In genomic region chr12:44430996-44431395, GRCm38 (mm10) we compare ENCODE assay signal across 9 mouse cellular contexts.
DNase-seq lines count a peak whose midpoint lies in the region; ATAC-seq and TF ChIP-seq lines count a peak whose summit lies in the region.
"Had no signal": no experiment of that assay in that cellular context is flagged by ENCODE, and none has a peak within 500 bp of the region (broad histone marks: within the 10 kb centered on the region; RNA-seq: fewer than 3 reads in every experiment).

No protein-coding gene starts in this region.

- ATAC-seq in forebrain, embryonic 13.5 days = peak; percentile 27
- ATAC-seq in forebrain, embryonic 11.5 days (replicated peaks; ENCODE audit: low FRiP score) = no peak
- no peak for ATAC-seq in kidney, postnatal 0 days (replicated peaks; ENCODE audit: low FRiP score, low read depth)
- ATAC-seq in midbrain, embryonic 16.5 days = peak; percentile 40
- ATAC-seq in liver, embryonic 12.5 days = no peak

- no peak for DNase-seq in forebrain, embryonic 11.5 days (ENCODE audit: low spot score)
- peak; percentile 56 for DNase-seq in cerebellum, adult 9-11 months
- DNase-seq in kidney, postnatal 0 days (ENCODE audit: low spot score) = peak; percentile 15
- DNase-seq in thymus, adult 2 months = no peak
- DNase-seq in gastrocnemius, postnatal 36 days = no peak

- no peak for TF ChIP-seq CTCF in kidney, postnatal 0 days (IDR thresholded peaks at IDR 0.05; ENCODE audit: low read depth)
- no peak for TF ChIP-seq CTCF in thymus, adult 2 months (IDR thresholded peaks at IDR 0.05; ENCODE audit: borderline replicate concordance, control insufficient read depth, extremely low read depth, insufficient read depth, low read length, poor library complexity)

- no peaks in the 10 kb centered on the region for H3K27me3 ChIP-seq in forebrain, embryonic 13.5 days
- no peaks in the 10 kb centered on the region for H3K27me3 ChIP-seq in forebrain, embryonic 11.5 days (ENCODE audit: control insufficient read depth, insufficient read depth, low read length)
- no peaks in the 10 kb centered on the region for H3K27me3 ChIP-seq in kidney, postnatal 0 days (ENCODE audit: insufficient read depth, low read length)
- no peaks in the 10 kb centered on the region for H3K27me3 ChIP-seq in midbrain, embryonic 16.5 days (ENCODE audit: control insufficient read depth, insufficient read depth, low read depth, low read length)
- no peaks in the 10 kb centered on the region for H3K27me3 ChIP-seq in thymus, adult 2 months (ENCODE audit: control insufficient read depth, insufficient read depth, low read length)
- H3K27me3 ChIP-seq in liver, embryonic 12.5 days (replicated peaks) = no peaks in the 10 kb centered on the region

- intact Hi-C loops in gastrocnemius, postnatal 36 days (cut with DNase I) = no loop called here

- no peak overlapping the region for H3K4me2 ChIP-seq in forebrain, embryonic 13.5 days
- H3K4me2 ChIP-seq in forebrain, embryonic 11.5 days (ENCODE audit: low read depth, low read length, severe bottlenecking) = no peak overlapping the region
- H3K4me2 ChIP-seq in kidney, postnatal 0 days (ENCODE audit: low read length) = no peak overlapping the region
- peak overlapping the region; percentile 40 for H3K4me2 ChIP-seq in midbrain, embryonic 16.5 days (ENCODE audit: low read length)
- no peak overlapping the region for H3K4me2 ChIP-seq in liver, embryonic 12.5 days

- no peaks in the 10 kb centered on the region for H3K36me3 ChIP-seq in forebrain, embryonic 13.5 days (ENCODE audit: poor library complexity, severe bottlenecking)
- no peaks in the 10 kb centered on the region for H3K36me3 ChIP-seq in forebrain, embryonic 11.5 days (ENCODE audit: control insufficient read depth, insufficient read depth, low read length)
- H3K36me3 ChIP-seq in kidney, postnatal 0 days (ENCODE audit: insufficient read depth, low read length) = no peaks in the 10 kb centered on the region
- H3K36me3 ChIP-seq in midbrain, embryonic 16.5 days (ENCODE audit: control insufficient read depth, insufficient read depth, low read length) = no peaks in the 10 kb centered on the region
- H3K36me3 ChIP-seq in thymus, adult 2 months (ENCODE audit: control insufficient read depth, insufficient read depth, low read length) = no peaks in the 10 kb centered on the region
- no peaks in the 10 kb centered on the region for H3K36me3 ChIP-seq in liver, embryonic 12.5 days

- H3K4me1 ChIP-seq in forebrain, embryonic 13.5 days = peaks cover 24% of the 10 kb centered on the region
- H3K4me1 ChIP-seq in forebrain, embryonic 11.5 days (replicated peaks; ENCODE audit: control insufficient read depth, insufficient read depth, low read length) = no peaks in the 10 kb centered on the region
- no peaks in the 10 kb centered on the region for H3K4me1 ChIP-seq in kidney, postnatal 0 days (replicated peaks; ENCODE audit: insufficient read depth, low read length)
- peaks cover 27% of the 10 kb centered on the region for H3K4me1 ChIP-seq in midbrain, embryonic 16.5 days (ENCODE audit: control insufficient read depth, insufficient read depth, low read length)
- no peaks in the 10 kb centered on the region for H3K4me1 ChIP-seq in thymus, adult 2 months (replicated peaks; ENCODE audit: control insufficient read depth, insufficient read depth, low read length)
- H3K4me1 ChIP-seq in liver, embryonic 12.5 days = no peaks in the 10 kb centered on the region

- no peaks in the 10 kb centered on the region for H3K9me3 ChIP-seq in forebrain, embryonic 13.5 days (replicated peaks)
- no peaks in the 10 kb centered on the region for H3K9me3 ChIP-seq in forebrain, embryonic 11.5 days (ENCODE audit: control insufficient read depth, low read length)
- H3K9me3 ChIP-seq in kidney, postnatal 0 days (replicated peaks; ENCODE audit: low read length) = no peaks in the 10 kb centered on the region
- no peaks in the 10 kb centered on the region for H3K9me3 ChIP-seq in midbrain, embryonic 16.5 days (replicated peaks; ENCODE audit: control insufficient read depth, low read length, poor library complexity, severe bottlenecking)
- H3K9me3 ChIP-seq in liver, embryonic 12.5 days (replicated peaks) = no peaks in the 10 kb centered on the region

- peak overlapping the region; percentile 63 for H3K27ac ChIP-seq in forebrain, embryonic 13.5 days
- H3K27ac ChIP-seq in forebrain, embryonic 11.5 days (ENCODE audit: low read depth, low read length) = no peak overlapping the region
- H3K27ac ChIP-seq in kidney, postnatal 0 days = no peak overlapping the region
- peak overlapping the region; percentile 81 for H3K27ac ChIP-seq in midbrain, embryonic 16.5 days (ENCODE audit: low read length)
- no peak overlapping the region for H3K27ac ChIP-seq in thymus, adult 2 months (ENCODE audit: control insufficient read depth, insufficient read depth, low read length)
- H3K27ac ChIP-seq in liver, embryonic 12.5 days = no peak overlapping the region

- no peak overlapping the region for H3K4me3 ChIP-seq in forebrain, embryonic 13.5 days
- H3K4me3 ChIP-seq in forebrain, embryonic 11.5 days (ENCODE audit: low read depth, low read length) = no peak overlapping the region
- no peak overlapping the region for H3K4me3 ChIP-seq in kidney, postnatal 0 days (replicated peaks; ENCODE audit: low read depth, low read length)
- no peak overlapping the region for H3K4me3 ChIP-seq in midbrain, embryonic 16.5 days (ENCODE audit: low read depth, low read length)
- H3K4me3 ChIP-seq in thymus, adult 2 months (ENCODE audit: control insufficient read depth, insufficient read depth, low read length) = no peak overlapping the region
- H3K4me3 ChIP-seq in liver, embryonic 12.5 days = no peak overlapping the region
- H3K4me3 ChIP-seq: myocyte had no signal

- no peak overlapping the region for H3K9ac ChIP-seq in forebrain, embryonic 13.5 days
- H3K9ac ChIP-seq in forebrain, embryonic 11.5 days (ENCODE audit: low read length) = no peak overlapping the region
- no peak overlapping the region for H3K9ac ChIP-seq in kidney, postnatal 0 days (ENCODE audit: low read depth, low read length)
- peak overlapping the region; percentile 45; the same call in 1 of the 2 replicates for H3K9ac ChIP-seq in midbrain, embryonic 16.5 days (ENCODE audit: low read depth, low read length)
- no peak overlapping the region for H3K9ac ChIP-seq in liver, embryonic 12.5 days

- WGBS in forebrain, embryonic 13.5 days = 35% methylated on average over 7 of the region's 7 CpGs
- 56% methylated on average over 7 of the region's 7 CpGs for WGBS in forebrain, embryonic 11.5 days
- 44% methylated on average over 7 of the region's 7 CpGs for WGBS in kidney, postnatal 0 days
- WGBS in midbrain, embryonic 16.5 days = 14% methylated on average over 7 of the region's 7 CpGs
- WGBS in thymus, adult 2 months = 58% methylated on average over 7 of the region's 7 CpGs
- WGBS in liver, embryonic 12.5 days (ENCODE audit: insufficient replicate concordance) = 67% methylated on average over 7 of the region's 7 CpGs

- TF ChIP-seq POLR2A in thymus, adult 2 months (IDR thresholded peaks at IDR 0.05; ENCODE audit: control insufficient read depth, extremely low read depth, insufficient read depth, low read length, poor library complexity) = no peak

Comparison
In these comparisons a context has a peak if more than half of its experiments do, and no peak if none do; other contexts are left out.
1. ATAC-seq: peak in forebrain, embryonic 13.5 days (single experiment) and midbrain, embryonic 16.5 days (single experiment); none in forebrain, embryonic 11.5 days (single experiment), kidney, postnatal 0 days (single experiment) and liver, embryonic 12.5 days (single experiment).
2. H3K27ac ChIP-seq: peak in forebrain, embryonic 13.5 days (single experiment) and midbrain, embryonic 16.5 days (single experiment); none in forebrain, embryonic 11.5 days (single experiment), kidney, postnatal 0 days (single experiment), thymus, adult 2 months (single experiment) and liver, embryonic 12.5 days (single experiment).
3. DNase-seq: peak in cerebellum, adult 9-11 months (single experiment) and kidney, postnatal 0 days (single experiment); none in forebrain, embryonic 11.5 days (single experiment), thymus, adult 2 months (single experiment) and gastrocnemius, postnatal 36 days (0 of 2).